Mouse (Mus musculus): ENCODE measurements at regions not wholly inside any gene's neighbourhood (a gene's known extent, or its start where the extent isn't known, plus 50 kb on each side); places are given as distances from the start of the nearest gene placed in this dataset.

- 79% methylated on average over 12 of the region's 12 CpGs for WGBS
- H3K27me3 ChIP-seq (replicated peaks; ENCODE audit: insufficient read depth, low read length), result no peaks in the 10 kb centered on the region
- H3K4me1 ChIP-seq (ENCODE audit: insufficient read depth, low read depth, low read length), result 0 out of 2 replicates have a peak, but pooled peaks cover 4% of the 10 kb centered on the region
- no peak for DNase-seq (ENCODE audit: low spot score)
- no peak for ATAC-seq
- no peaks in the 10 kb centered on the region for H3K36me3 ChIP-seq (ENCODE audit: insufficient read depth, low read length)
- H3K4me2 ChIP-seq (replicated peaks; ENCODE audit: low read depth, low read length), result no peak overlapping the region
- H3K9ac ChIP-seq (replicated peaks; ENCODE audit: low read depth), result no peak overlapping the region
- TF ChIP-seq EP300 (IDR thresholded peaks at IDR 0.05) (no peak), CTCF (IDR thresholded peaks at IDR 0.05) (no peak)
- H3K4me3 ChIP-seq (ENCODE audit: low read depth, low read length), result no peak overlapping the region
- H3K27ac ChIP-seq (ENCODE audit: low read length), result no peak overlapping the region
- H3K9me3 ChIP-seq (ENCODE audit: low read length), result no peaks in the 10 kb centered on the region
Observed at GRCm38 (mm10) chr5:119586391-119587058, 83.9 kb upstream of the Tbx3 start.

GRCm38 (mm10) chr5:119587239-119587811 lies 83.1 kb upstream of the Tbx3 start:
- peak; percentile 56 for DNase-seq (ENCODE audit: low spot score)
- Histone ChIP-seq H3K27ac (ENCODE audit: low read length) (no peak overlapping the region), H3K36me3 (ENCODE audit: insufficient read depth, low read length) (no peaks in the 10 kb centered on the region), H3K9me3 (ENCODE audit: low read length) (no peaks in the 10 kb centered on the region), H3K27me3 (replicated peaks; ENCODE audit: insufficient read depth, low read length) (no peaks in the 10 kb centered on the region), H3K9ac (replicated peaks; ENCODE audit: low read depth) (no peak overlapping the region), H3K4me2 (replicated peaks; ENCODE audit: low read depth, low read length) (no peak overlapping the region), H3K4me1 (ENCODE audit: insufficient read depth, low read depth, low read length) (0 out of 2 replicates have a peak, but pooled peaks cover 4% of the 10 kb centered on the region), H3K4me3 (ENCODE audit: low read depth, low read length) (no peak overlapping the region)
- TF ChIP-seq EP300 (IDR thresholded peaks at IDR 0.05) (no peak; the same call in 1 of the 2 replicates), CTCF (IDR thresholded peaks at IDR 0.05) (no peak)
- peak; percentile 66 for ATAC-seq
- WGBS, result 40% methylated on average over 12 of the region's 12 CpGs

- no peak overlapping the region for H3K9ac ChIP-seq (replicated peaks; ENCODE audit: low read depth)
- DNase-seq (ENCODE audit: low spot score) (no peak), ATAC-seq (no peak)
- no peaks in the 10 kb centered on the region for H3K9me3 ChIP-seq (ENCODE audit: low read length)
- TF ChIP-seq CTCF (IDR thresholded peaks at IDR 0.05) (no peak), EP300 (IDR thresholded peaks at IDR 0.05) (no peak)
- no peaks in the 10 kb centered on the region for H3K27me3 ChIP-seq (replicated peaks; ENCODE audit: insufficient read depth, low read length)
- WGBS, result 22% methylated on average over 9 of the region's 9 CpGs
- no peak overlapping the region for H3K4me2 ChIP-seq (replicated peaks; ENCODE audit: low read depth, low read length)
- no peaks in the 10 kb centered on the region for H3K36me3 ChIP-seq (ENCODE audit: insufficient read depth, low read length)
- 0 out of 2 replicates have a peak, but pooled peaks cover 4% of the 10 kb centered on the region for H3K4me1 ChIP-seq (ENCODE audit: insufficient read depth, low read depth, low read length)
- no peak overlapping the region for H3K4me3 ChIP-seq (ENCODE audit: low read depth, low read length)
- H3K27ac ChIP-seq (ENCODE audit: low read length), result no peak overlapping the region
Observed at GRCm38 (mm10) chr5:119588340-119589272, 81.9 kb upstream of the Tbx3 start.

GRCm38 (mm10) chr5:119591271-119591670 lies 79.2 kb upstream of the Tbx3 start:
- H3K4me3 ChIP-seq (ENCODE audit: low read depth, low read length), result no peak overlapping the region
- ATAC-seq (no peak), DNase-seq (ENCODE audit: low spot score) (no peak)
- no peaks in the 10 kb centered on the region for H3K36me3 ChIP-seq (ENCODE audit: insufficient read depth, low read length)
- 0 out of 2 replicates have a peak, but pooled peaks cover 4% of the 10 kb centered on the region for H3K4me1 ChIP-seq (ENCODE audit: insufficient read depth, low read depth, low read length)
- no peak overlapping the region for H3K4me2 ChIP-seq (replicated peaks; ENCODE audit: low read depth, low read length)
- TF ChIP-seq EP300 (IDR thresholded peaks at IDR 0.05) (no peak), CTCF (IDR thresholded peaks at IDR 0.05) (no peak)
- no peak overlapping the region for H3K9ac ChIP-seq (replicated peaks; ENCODE audit: low read depth)
- no peak overlapping the region for H3K27ac ChIP-seq (ENCODE audit: low read length)
- H3K27me3 ChIP-seq (replicated peaks; ENCODE audit: insufficient read depth, low read length), result no peaks in the 10 kb centered on the region
- WGBS, result 78% methylated on average over 5 of the region's 5 CpGs
- H3K9me3 ChIP-seq (ENCODE audit: low read length), result no peaks in the 10 kb centered on the region

- Histone ChIP-seq H3K4me3 (ENCODE audit: low read depth, low read length) (no peak overlapping the region), H3K9ac (replicated peaks; ENCODE audit: low read depth) (no peak overlapping the region), H3K36me3 (ENCODE audit: insufficient read depth, low read length) (no peaks in the 10 kb centered on the region), H3K9me3 (ENCODE audit: low read length) (no peaks in the 10 kb centered on the region), H3K4me1 (ENCODE audit: insufficient read depth, low read depth, low read length) (0 out of 2 replicates have a peak, but pooled peaks cover 4% of the 10 kb centered on the region), H3K27ac (ENCODE audit: low read length) (no peak overlapping the region), H3K27me3 (replicated peaks; ENCODE audit: insufficient read depth, low read length) (no peaks in the 10 kb centered on the region), H3K4me2 (replicated peaks; ENCODE audit: low read depth, low read length) (no peak overlapping the region)
- WGBS, result 71% methylated on average over 10 of the region's 10 CpGs
- no peak for DNase-seq (ENCODE audit: low spot score)
- no peak for ATAC-seq
- no peak for TF ChIP-seq EP300 (IDR thresholded peaks at IDR 0.05)
- no peak for TF ChIP-seq CTCF (IDR thresholded peaks at IDR 0.05)
Observed at GRCm38 (mm10) chr5:119592891-119593290, 77.6 kb upstream of the Tbx3 start.

- no peaks in the 10 kb centered on the region for H3K9me3 ChIP-seq (ENCODE audit: low read length)
- H3K4me1 ChIP-seq (ENCODE audit: insufficient read depth, low read depth, low read length), result no peaks in the 10 kb centered on the region
- no peak for TF ChIP-seq EP300 (IDR thresholded peaks at IDR 0.05)
- no peak for TF ChIP-seq CTCF (IDR thresholded peaks at IDR 0.05)
- no peak overlapping the region for H3K9ac ChIP-seq (replicated peaks; ENCODE audit: low read depth)
- no peak overlapping the region for H3K4me2 ChIP-seq (replicated peaks; ENCODE audit: low read depth, low read length)
- no peaks in the 10 kb centered on the region for H3K27me3 ChIP-seq (replicated peaks; ENCODE audit: insufficient read depth, low read length)
- ATAC-seq (no peak), DNase-seq (ENCODE audit: low spot score) (no peak)
- WGBS, result 83% methylated on average over 8 of the region's 8 CpGs
- H3K27ac ChIP-seq (ENCODE audit: low read length), result no peak overlapping the region
- no peaks in the 10 kb centered on the region for H3K36me3 ChIP-seq (ENCODE audit: insufficient read depth, low read length)
- H3K4me3 ChIP-seq (ENCODE audit: low read depth, low read length), result no peak overlapping the region
Observed at GRCm38 (mm10) chr5:119594541-119594940, 75.9 kb upstream of the Tbx3 start.

All from lung, postnatal 0 days (tissue).